Mouse (Mus musculus) forebrain, embryonic 11.5 days (tissue): Measurements from ENCODE around the gene Sqstm1. TPM values are rescaled to one million over a fixed set of nuclear protein-coding genes. Genes with fewer than 3 reads are reported as not detected.

Experiments used
- ATAC-seq: fragments of 200-750 bp; cut with Nextera tagmentation; replicated peaks from 2 replicates; pipeline ENCODE4 v1.8.0; 2017; ENCODE audit warnings: moderate TSS enrichment; ENCODE audit not compliant: low FRiP score
- DNase-seq: peaks from one replicate; pipeline ENCODE4 v3.0.0-alpha.2; 2017; ENCODE audit warnings: low spot score
- H3K27ac ChIP-seq: fragments of 300-500 bp; sonication (generic); 2 replicates; pipeline ENCODE4 v1.5.1; 2014; ENCODE audit warnings: low read depth, low read length
- H3K27me3 ChIP-seq: fragments of 300-500 bp; sonication (generic); 2 replicates; pipeline ENCODE4 v1.6.1; 2014; ENCODE audit warnings: mild to moderate bottlenecking, low read length, mixed read lengths; ENCODE audit not compliant: control insufficient read depth, insufficient read depth
- H3K36me3 ChIP-seq: fragments of 300-500 bp; sonication (generic); 2 replicates; pipeline ENCODE4 v1.6.1; 2014; ENCODE audit warnings: mild to moderate bottlenecking, low read length, moderate library complexity, mixed read lengths; ENCODE audit not compliant: control insufficient read depth, insufficient read depth
- H3K4me1 ChIP-seq: fragments of 300-500 bp; sonication (generic); replicated peaks from 2 replicates; pipeline ENCODE4 v1.6.1; 2014; ENCODE audit warnings: low read length, mixed read lengths; ENCODE audit not compliant: control insufficient read depth, insufficient read depth
- H3K4me2 ChIP-seq: fragments of 300-500 bp; sonication (generic); 2 replicates; pipeline ENCODE4 v1.6.1; 2014; ENCODE audit warnings: low read depth, mild to moderate bottlenecking, low read length, moderate library complexity, mixed read lengths; ENCODE audit not compliant: severe bottlenecking
- H3K4me3 ChIP-seq: fragments of 300-500 bp; sonication (generic); 2 replicates; pipeline ENCODE4 v1.5.1; 2014; ENCODE audit warnings: low read depth, low read length
- H3K9ac ChIP-seq: fragments of 300-500 bp; sonication (generic); 2 replicates; pipeline ENCODE4 v1.6.1; 2014; ENCODE audit warnings: low read length
- H3K9me3 ChIP-seq: fragments of 300-500 bp; sonication (generic); 2 replicates; pipeline ENCODE4 v1.6.1; 2016; ENCODE audit warnings: low read length, mixed read lengths; ENCODE audit not compliant: control insufficient read depth
- WGBS: fragments of 180-500 bp; shearing (Covaris S2); extraction: QIAGEN DNeasy Blood & Tissue Kit; methylation state at CpG from one replicate; pipeline ENCODE4 v1.1.7; 2014; 5-methylcytosine and 5-hydroxymethylcytosine counted together
- microRNA-seq: library from miRNA; unstranded; fragments of <30 nt; microRNA quantifications from one replicate; pipeline ENCODE4, GENCODE M21; 2016; ENCODE audit not compliant: insufficient number of aligned reads
- polyA plus RNA-seq: library from polyadenylated mRNA; unstranded; fragments of >200 nt; fragmentation: Nextera tagmentation; extraction: Ambion mirVana; gene quantifications from 2 replicates; pipeline ENCODE4 v1.2.1, GENCODE M21; 2014

Sqstm1 gene
- polyA plus RNA-seq, 1 experiment from 2014 or later, result 148 TPM

GRCm38 (mm10) chr11:50149603-50150150 is 61.0 kb downstream of the Sqstm1 start:
- H3K36me3 ChIP-seq, result peaks cover 16% of the 10 kb centered on the region; the same call in 1 of the 2 replicates
- no peak overlapping the region for H3K4me3 ChIP-seq
- no peaks in the 10 kb centered on the region for H3K9me3 ChIP-seq
- no peaks in the 10 kb centered on the region for H3K4me1 ChIP-seq
- no peak for ATAC-seq
- no peak overlapping the region for H3K27ac ChIP-seq
- H3K4me2 ChIP-seq, result no peak overlapping the region
- WGBS, result 90% methylated on average over 9 of the region's 9 CpGs
- no peak for DNase-seq
- no peaks in the 10 kb centered on the region for H3K27me3 ChIP-seq
- no peak overlapping the region for H3K9ac ChIP-seq

Small RNA genes lying within 50 kb of the gene (microRNA-seq; reads per million reads assigned to microRNA genes)
- not detected for gene Mir6919

Other genes starting within 250 kb of the Sqstm1 start
- gene Rnf130, start 185.5 kb downstream of the Sqstm1 start, polyA plus RNA-seq, result 92.3 and 92.5 TPM in 2 replicates
- 34.0 and 36.9 TPM in 2 replicates for gene Tbc1d9b, start 79.4 kb downstream of the Sqstm1 start, polyA plus RNA-seq
- gene Mrnip, start 36.4 kb downstream of the Sqstm1 start, polyA plus RNA-seq, result 20.1 and 21.1 TPM in 2 replicates
- gene Mgat4b, start 63 bp upstream of the Sqstm1 start, polyA plus RNA-seq, result 24.2 and 30.9 TPM in 2 replicates
- 0.51 and 0.81 TPM in 2 replicates for gene Ltc4s, start 27.8 kb upstream of the Sqstm1 start, polyA plus RNA-seq
- gene Maml1, start 81.5 kb upstream of the Sqstm1 start, polyA plus RNA-seq, result 10.0 and 11.9 TPM in 2 replicates
- gene Canx, start 114.8 kb upstream of the Sqstm1 start, polyA plus RNA-seq, result 235 and 248 TPM in 2 replicates
- 0.47 TPM in 1 of 2 replicates, not detected in the other for gene Cby3, start 143.6 kb upstream of the Sqstm1 start, polyA plus RNA-seq
- 833 and 855 TPM in 2 replicates for gene Hnrnph1, start 166.2 kb upstream of the Sqstm1 start, polyA plus RNA-seq
- 23.9 and 26.7 TPM in 2 replicates for gene Rufy1, start 220.3 kb upstream of the Sqstm1 start, polyA plus RNA-seq